Mouse (Mus musculus) ES-CJ7 (cell line): Measurements from ENCODE around the gene Tnpo3.
A peak's percentile ranks its signal among the peaks of the same experiment; 100 is the strongest.

Experiments used
- DNase-seq: peaks from one replicate; pipeline ENCODE4 v3.0.0; 2011; ENCODE audit warnings: low read depth, low spot score

The Tnpo3 gene

DNA sequence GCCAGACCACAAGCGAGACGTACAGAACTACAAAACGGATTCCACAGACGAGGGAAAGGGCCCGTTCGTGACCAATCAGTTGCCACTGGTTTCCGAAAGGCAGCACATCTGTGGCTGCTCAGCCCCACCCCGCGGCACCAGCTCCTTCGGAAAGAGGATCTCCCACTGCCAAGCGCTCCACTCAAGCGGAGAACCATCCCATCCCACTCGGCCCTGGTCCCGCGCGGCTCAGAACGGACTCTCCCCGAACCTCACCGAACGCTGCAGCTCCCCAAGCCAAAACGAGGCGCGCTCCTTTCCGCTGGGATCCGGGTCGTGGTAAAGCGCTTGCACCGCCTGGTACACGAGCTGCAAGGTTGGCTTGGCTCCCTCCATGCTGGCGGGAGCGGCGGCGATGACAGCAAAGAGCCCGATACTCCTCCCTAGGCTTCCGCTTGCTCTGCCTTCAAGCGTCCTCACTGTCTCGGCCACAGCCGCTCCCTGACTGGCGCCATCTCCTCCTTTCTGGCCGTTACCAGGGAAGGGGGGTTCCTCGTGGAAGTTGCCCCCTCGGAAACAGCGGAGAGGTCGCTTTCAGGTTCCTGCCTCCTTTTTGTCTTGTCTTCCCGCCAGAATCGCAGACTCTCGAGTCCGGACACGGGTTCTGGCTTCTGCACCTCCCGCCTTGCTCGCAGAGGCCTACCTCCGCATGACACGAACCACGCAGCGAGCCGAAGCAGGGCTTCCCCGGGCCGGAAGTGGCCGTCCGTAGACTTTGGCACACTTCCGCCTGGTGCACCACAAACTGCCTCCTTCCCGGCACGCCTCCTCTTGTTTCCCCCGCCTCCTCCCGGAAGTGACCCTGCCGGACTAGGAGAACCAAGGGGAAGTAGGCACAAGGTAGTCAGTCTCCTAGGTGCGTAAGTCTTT is at the start of gene Tnpo3:
Gene Tnpo3, minus strand, starts transcription at position 777 of the 909 bp plus-strand sequence.
- peak; percentile 97 for DNase-seq

DNA sequence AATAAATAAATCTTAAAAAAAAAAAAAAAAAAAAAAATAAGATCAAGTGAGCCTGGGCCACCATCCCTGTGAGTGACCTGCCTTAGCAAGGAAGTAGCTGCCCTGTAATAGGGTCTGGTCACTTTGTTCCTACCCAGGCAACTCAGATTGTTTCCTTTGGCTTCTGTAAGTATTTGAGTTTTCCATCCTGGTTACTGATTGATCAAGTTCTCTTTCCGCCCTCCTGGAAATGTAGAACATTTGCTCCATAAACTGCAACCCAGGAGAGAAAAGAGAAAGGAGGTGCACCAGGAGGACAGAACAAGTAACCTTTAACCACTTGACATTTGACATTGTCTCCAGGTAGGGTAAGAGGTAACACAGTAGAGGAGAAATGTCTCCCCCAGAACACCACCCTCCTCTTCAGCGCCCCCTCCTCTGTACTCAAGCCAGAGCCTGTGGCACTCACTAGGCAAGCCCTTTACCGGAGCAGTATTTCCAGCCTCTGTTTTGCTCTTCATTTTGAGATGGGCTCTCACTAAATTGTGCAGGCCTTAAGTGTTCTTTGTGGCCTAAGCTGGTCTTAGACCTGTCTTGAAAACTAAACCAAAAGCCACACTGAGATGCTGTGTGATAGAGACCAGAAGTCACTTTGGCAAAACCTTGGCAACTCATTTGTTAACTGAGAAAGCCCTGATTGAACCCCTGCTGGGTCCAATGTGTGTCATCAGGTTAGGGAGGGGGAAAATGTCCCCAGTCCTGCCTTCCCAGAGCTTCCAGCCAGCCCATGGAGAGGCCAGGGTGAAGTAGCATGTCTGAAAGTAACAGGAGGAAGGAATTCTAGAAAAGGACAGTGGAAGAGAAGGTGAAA is 49.2 kb upstream of the Tnpo3 start:
- no peak for DNase-seq

DNA sequence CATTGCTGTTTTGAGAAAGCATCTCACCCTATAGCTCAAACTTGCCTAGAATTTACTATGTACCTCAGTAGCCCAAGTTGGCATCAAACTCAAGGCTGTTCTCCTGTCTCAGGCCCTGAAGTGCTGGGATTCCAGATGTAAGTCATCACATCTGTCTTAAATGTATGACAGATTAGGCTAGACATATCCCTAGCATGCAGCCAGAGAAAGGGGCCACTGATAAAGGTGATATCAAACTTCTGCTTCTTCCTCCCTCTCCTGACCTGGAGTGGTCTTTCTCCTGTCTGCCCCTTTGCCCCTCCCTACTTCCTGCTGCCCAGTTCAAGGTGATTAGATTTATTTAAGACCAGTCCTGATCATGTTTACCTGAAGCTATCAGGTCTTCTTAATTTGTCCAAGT is 43.6 kb upstream of the Tnpo3 start:
- no peak for DNase-seq

DNA sequence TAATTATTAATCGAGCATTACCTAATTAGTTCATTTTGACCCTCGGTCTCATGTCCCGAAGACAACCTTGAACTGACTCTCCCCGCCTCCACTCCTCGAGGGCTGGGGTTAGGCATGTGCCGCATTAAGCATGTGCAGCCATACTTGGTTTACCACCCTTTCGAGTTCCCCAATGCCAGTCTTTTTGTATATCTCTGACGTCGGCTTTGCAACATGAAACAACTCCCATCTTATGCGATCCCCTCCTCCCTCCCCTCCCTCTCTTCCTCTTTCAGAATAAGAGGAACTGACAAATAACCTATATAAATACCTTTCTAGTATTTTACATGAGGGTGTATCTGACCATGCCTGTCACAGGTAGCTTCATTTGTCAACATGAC is 40.5 kb upstream of the Tnpo3 start:
- no peak for DNase-seq

DNA sequence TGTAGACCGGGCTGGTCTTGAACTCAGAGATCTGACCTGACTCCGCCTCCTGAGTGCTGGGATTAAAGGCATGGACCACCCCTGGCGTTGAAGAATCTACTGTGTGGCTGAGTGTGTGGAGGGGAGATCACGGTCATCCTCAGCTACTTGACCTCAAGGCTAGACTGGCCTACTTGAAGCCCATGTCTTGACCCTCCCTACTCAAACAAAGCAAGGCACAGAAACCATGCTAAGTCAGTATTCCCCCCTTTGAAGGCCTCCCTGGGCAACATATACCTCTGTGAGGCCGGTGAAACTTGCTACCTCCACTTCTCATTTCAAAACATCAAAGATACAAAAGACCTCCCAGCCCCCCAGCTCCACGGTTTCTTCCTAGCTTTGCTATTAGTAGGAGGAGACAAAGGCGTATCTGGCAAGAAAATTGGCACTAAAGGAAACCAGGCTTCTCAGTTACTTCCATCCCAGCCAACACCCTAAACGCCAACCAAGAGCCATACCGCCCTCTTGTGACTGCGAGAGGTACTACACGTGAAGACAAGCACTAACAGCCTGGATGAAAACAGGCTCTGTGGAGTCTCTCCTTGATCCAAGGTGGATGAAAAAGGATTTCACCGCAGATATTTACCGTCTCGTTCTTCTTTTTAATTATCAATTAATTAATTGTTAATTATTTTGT is 39.9 kb upstream of the Tnpo3 start:
- DNase-seq, result peak; percentile 93

DNA sequence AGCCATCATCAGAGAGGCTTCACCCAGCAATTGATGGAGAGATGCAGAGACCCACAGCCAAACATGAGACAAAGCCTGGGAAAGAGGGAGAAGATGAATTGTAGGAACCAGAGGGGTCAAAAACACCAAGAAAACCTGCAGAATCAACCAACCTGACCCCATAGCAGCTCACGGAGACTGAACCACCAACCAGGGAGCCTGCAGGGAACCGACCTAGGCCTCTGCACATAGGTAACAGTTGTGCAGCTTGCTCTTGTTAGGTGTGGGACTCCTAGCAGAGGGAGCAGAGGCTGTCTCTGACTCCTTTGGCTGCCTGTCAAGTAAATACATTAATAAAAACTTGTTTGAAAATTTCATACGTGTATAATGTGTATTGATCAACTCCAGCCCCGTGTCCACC is 32.1 kb upstream of the Tnpo3 start:
- DNase-seq, result no peak

DNA sequence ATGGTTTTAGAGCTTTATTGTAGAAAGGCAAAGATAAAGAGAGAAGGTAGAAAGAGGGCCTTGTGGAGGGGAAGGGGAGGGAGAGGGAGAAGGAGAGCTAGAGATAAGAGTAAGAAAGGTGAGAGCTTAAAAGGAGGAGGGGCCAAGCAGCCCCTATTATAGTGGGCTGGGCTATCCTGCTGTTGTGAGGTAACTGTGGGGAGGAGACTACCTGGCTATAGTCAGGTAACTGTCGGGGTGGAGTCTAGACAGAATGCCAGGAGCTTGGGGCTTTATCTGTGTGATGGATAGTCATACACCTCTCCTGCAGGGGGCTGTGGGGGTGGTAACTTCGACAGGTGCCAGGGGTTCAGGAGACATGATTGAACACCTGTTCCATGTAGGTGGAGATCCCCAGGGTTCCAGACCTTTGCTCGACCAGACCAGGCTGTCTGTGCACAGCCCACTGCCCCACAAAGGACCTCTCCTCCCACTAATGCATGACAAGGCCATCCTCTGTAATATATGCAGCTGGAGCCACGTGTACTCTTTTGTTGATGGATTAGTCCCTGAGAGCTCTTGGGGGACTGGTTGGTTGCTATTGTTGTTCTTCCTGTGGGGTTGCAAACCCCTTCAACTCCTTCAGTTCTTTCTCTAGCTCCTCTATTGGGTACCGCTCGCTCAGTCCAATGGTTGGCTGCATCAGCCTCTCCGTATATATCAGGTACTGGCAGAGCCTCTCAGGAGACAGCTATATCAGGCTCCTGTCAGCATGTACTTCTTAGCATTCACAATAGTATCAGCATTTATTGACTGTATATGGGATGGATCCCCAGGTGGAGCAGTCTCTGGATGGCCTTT is 30.1 kb upstream of the Tnpo3 start:
- peak; percentile 71 for DNase-seq

DNA sequence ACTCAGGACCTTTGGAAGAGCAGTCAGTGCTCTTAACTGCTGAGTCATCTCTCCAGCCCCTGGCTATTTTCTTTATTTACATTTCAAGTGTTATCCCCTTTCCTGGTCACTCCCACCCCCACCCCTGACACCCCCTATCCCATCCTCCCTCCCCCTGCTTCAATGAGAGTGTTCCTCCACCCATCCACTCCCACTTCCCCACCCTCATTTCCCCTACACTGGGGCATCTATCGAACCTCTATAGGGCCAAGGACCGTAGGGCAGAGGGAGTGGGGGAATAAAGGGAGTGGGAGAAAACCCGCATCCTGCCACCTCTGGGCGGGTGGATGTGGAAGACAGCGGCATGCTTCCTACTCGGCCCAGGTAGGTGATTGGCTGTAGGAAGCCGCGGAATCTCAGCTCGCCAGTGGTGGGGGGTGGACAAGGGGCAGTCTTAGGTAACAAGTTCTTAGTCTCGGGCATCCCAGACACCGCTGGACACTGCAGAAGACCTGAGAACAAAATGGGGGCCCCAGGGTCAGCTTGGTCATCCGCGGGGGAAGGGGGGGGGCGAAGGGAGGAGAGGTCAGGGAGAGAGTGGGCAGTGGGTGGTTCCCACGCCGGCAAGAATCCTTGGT is 29.3 kb upstream of the Tnpo3 start:
- peak; percentile 78 for DNase-seq

DNA sequence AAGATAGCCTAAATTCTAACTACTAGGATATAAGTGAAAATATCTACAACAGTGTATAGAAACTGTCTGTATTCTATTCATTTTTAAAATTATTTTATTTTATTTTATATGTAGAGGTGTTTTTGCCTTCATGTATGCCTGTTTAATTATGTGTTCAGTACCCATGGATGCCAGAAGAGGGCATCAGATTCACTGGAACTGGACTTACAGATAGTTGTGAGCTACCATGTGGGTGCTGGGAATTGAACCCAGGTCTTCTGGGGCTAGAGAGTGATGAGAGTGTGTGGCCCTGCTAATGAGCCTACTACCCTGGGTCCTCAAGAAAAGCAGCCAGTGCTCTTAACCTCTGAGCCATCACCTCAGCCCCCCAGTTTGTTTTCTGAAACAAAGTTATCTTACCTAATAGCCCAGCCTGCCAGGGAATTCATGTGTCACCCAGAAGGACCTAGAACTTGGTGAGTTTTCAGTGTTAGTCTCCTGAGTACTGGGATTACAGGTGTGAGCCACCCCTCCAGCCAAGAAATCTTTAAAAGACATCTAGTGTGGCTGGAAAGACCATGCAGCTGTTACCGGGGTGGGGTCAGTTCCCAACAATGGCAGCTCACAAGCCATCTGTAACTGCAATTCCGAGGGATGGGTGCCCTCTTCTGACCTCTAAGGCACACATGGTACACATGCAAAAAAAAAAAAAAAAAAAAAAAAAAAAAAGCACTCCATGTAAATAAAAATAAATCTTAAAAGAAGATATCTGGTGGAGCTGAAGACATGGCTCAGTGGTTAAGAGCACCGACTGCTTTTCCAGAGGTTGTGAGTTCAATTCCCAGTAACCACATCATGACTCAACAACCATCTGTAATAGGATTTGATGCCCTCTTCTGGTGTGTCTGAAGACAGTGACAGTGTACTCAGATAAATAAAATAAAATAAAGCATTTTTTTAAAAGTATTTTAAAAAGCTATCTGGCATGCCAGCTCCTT is 28.0 kb upstream of the Tnpo3 start:
- peak; percentile 65 for DNase-seq

DNA sequence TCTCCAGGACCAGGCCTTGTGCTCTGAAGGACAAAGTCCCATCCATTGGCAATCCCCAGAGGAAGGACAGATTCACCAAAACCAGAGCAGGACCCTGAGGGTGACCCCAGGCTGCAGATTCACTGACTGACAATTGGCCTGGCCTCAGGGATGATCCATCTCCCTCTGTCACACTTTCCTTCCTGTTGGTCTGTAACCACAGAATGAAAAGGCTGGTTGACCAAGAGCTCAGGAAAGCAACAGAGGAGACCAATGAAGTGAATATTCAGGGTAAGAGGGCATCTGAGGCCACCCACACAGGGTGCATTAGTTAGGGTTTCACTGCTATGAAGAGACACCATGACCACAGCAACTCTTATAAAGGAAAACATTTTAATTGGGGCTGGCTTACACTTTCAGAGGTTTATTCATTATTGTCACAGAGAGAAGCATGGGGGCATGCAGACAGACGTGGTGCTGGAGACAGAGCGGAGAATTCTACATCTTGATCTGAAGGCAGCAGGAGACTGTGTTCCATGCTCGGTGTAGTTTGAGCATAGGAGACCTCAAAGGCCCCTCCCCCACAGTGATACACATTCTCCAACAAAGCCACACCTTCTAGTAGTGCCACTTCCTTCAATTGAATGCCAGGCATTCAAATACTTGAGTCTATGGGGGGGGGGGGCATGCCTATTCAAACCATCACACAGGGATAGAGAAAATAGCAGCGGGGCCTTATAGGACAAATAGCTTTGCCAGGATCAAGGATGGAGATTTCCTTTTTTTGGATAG is 26.8 kb upstream of the Tnpo3 start:
- DNase-seq, result peak; percentile 63

DNA sequence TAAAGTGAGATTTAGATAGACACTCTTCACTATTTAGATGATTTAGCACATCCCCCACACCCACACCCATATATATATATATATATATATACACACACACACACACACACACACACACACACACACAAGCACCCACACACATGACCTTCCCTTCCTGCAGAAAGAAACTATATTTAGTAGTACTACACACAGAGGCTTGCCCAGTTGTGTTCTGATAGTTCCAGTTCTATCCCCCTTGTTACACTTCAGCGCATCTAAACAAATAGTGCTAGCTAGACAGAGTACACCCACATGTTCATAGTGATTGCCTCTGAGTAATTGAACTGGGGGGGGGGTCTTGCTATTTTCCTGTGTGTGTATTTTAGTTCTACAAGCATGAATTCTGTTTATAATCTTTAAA is 24.9 kb upstream of the Tnpo3 start:
- no peak for DNase-seq

DNA sequence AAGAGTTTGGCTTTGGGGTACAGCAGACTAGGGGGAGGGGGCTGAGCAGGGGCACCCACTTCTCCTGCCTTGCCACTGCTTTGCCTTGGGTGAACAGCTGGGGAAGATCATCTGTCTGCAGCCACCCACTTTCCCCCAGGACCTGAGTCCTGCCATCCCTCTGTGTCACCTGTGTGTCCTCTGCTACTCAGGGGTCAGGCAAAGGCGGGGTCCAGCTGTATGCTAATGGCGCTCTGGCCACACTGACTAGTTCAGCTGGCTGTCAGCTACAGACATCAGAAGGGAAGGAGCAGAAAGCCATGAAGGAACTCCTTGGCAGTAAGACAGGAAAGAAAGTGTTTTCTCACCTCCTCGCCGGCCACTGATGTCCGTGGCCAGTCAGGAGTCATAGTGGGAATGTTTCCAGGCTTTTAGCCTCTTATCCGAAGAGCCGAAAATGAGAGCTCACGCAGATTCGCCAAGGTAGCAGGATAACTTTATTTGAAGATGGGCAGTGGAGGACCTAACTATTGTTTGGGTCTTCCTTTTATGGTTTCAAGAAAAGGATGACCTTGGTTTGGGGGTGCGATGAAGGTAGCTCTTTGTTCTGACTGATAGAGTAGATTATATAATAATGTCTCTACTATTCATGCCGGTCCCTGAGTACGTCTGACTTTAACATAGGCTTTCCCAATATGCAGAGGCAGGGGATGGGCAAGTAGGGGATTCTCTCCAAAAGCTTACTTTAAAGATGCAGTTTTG is 23.0 kb upstream of the Tnpo3 start:
- DNase-seq, result peak; percentile 70

DNA sequence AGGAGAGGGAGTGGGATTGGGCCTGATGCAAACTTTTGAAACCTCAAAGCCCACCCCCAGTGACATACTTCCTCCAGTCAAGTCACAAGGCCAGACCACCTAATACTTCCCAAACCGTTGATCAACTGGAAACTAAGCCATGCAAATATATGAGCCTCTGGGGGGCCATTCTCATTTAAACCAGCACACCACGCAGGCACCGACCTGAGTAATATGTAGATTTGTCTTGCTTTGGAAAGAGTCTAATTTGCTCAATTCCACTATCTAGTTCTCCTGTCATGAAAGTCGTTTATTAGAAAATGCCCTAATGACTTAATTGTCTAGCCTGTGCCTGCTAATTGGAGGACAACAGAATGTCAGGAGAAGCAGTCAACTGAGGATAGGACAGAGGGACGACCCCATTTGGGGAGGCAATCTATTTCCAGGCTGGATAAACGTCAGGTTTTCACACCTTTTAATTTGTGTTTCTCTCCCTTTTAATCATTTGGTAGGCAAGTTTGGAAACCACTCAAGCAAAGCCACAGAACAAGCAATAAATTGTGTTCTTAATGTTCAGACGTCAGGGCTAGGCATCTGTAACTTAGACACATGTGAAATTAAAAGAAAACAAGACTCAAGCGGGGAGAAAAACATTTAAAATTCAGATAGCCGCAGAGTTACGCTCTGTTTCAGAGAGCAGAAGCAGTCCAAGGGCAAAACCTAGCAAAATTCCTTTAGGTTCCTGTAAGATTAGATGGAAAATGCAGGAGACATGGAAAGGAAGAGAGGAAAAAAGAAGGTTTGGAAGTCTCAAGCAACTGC is 22.3 kb upstream of the Tnpo3 start:
- DNase-seq, result peak; percentile 92

DNA sequence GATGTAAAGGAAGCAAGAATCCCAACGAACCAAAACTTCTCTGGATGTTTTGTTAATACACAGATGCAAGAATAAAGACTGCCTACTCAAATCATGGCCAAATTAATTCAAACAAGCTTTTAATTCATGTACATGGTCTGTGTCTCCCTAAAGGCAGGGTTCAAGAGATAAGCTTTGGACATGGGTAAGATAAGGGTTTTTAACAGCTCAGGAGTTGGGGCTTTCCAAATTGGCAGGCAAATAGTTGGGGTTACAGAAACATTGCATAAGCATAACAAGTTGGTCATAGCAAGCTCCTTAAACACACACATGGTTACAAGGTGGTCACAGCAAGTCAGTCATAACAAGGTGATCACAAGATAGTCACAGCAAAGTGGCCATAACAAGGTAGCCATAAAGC is 20.5 kb upstream of the Tnpo3 start:
- DNase-seq, result no peak

DNA sequence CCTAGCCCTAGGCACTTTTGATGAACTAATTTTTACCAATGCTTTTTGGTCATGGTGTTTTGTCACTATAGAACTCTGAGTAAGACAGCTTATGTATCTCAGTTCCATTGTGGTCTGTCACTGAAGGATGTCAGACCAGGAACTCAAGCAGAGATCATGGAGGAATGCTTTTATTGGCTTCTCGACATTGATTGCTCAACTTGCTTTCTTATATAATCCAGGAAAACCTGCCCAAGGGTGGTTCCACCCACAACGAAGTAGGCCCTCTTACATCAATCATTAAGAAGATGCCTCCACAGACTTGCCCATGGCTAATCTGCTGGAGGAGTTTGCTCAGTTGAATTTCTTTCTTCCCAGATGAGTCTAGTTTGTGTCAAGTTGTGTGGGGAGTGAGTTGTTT is 18.1 kb upstream of the Tnpo3 start:
- no peak for DNase-seq

DNA sequence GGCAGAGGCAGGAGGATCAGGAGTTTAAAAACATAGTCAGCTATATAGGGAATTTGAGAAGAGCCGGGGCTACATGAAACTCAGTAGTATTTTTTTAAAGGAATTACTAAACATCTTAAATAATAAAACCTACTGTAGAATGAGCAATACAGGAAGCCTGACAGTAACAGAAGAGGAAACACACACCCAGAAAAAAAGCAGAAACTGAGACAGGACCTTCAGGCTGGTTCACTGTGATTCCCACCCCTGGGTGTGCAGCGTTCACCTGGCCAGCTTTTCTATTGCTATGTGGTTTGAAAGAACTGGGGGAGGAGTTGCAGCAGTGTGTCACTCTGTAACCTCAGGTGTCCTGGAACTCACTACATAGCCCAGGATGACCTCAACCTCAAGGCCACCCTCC is 14.2 kb upstream of the Tnpo3 start:
- DNase-seq, result no peak

DNA sequence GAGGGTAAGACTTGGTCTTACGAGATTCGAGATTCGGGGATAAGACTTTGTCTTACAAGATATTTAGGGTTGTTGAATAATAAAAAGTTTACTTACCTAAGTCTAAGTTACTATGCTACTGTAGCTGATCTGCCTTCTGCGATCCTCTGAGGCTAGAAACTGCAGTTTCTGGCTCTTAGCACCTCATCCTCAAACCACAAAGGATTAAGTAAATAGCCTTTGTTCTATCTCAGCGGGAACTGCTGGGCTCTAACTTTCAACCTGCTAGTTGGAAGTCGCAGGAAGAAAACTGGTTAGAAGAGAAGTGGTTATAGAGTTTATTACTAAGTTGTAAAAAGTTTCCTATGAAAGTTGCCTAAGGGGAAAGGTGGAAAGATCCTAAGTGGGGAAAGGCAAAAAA is 12.6 kb upstream of the Tnpo3 start:
- peak; percentile 68 for DNase-seq
